Mouse (Mus musculus) intestine, embryonic 15.5 days (tissue): ENCODE data around the gene Cyb5r1. TPM values are rescaled to one million over a fixed set of nuclear protein-coding genes. Genes with fewer than 3 reads are reported as not detected.

Experiments used
- ATAC-seq: fragments of 200-750 bp; cut with Nextera tagmentation; 2 replicates; pipeline ENCODE4 v1.8.0; 2017; ENCODE audit warnings: moderate TSS enrichment, moderate library complexity
- H3K27ac ChIP-seq: fragments of 300-500 bp; sonication (generic); 2 replicates; pipeline ENCODE4 v1.5.1; 2015; ENCODE audit warnings: mild to moderate bottlenecking, inconsistent platforms
- H3K27me3 ChIP-seq: fragments of 300-500 bp; sonication (generic); replicated peaks from 2 replicates; pipeline ENCODE4 v1.6.1; 2015; ENCODE audit warnings: inconsistent platforms
- H3K36me3 ChIP-seq: fragments of 300-500 bp; sonication (generic); 2 replicates; pipeline ENCODE4 v1.6.1; 2015; ENCODE audit warnings: inconsistent platforms
- H3K4me1 ChIP-seq: fragments of 300-500 bp; sonication (generic); replicated peaks from 2 replicates; pipeline ENCODE4 v1.6.1; 2015; ENCODE audit warnings: inconsistent platforms
- H3K4me2 ChIP-seq: fragments of 300-500 bp; sonication (generic); replicated peaks from 2 replicates; pipeline ENCODE4 v1.6.1; 2015; ENCODE audit warnings: mild to moderate bottlenecking, inconsistent platforms
- H3K4me3 ChIP-seq: fragments of 300-500 bp; sonication (generic); replicated peaks from 2 replicates; pipeline ENCODE4 v1.5.1; 2015; ENCODE audit warnings: inconsistent platforms
- H3K9ac ChIP-seq: fragments of 300-500 bp; sonication (generic); 2 replicates; pipeline ENCODE4 v1.6.1; 2015; ENCODE audit warnings: inconsistent platforms
- H3K9me3 ChIP-seq: fragments of 300-500 bp; sonication (generic); 2 replicates; pipeline ENCODE4 v1.6.1; 2016; ENCODE audit warnings: inconsistent platforms
- WGBS: fragments of 180-500 bp; shearing (Covaris S2); methylation state at CpG from one replicate; pipeline ENCODE4 v1.1.7; 2015; 5-methylcytosine and 5-hydroxymethylcytosine counted together
- polyA plus RNA-seq: library from polyadenylated mRNA; unstranded; fragments of >200 nt; fragmentation: Nextera tagmentation; extraction: Ambion mirVana; gene quantifications from 2 replicates; pipeline ENCODE4 v1.2.1, GENCODE M21; 2015

Cyb5r1 gene
- polyA plus RNA-seq, 1 experiment from 2014 or later: 35.8 TPM

GRCm38 (mm10) chr1:134384581-134384980, 20.8 kb upstream of the Cyb5r1 start:
- H3K27me3 ChIP-seq: no peaks in the 10 kb centered on the region
- 89% methylated on average over 4 of the region's 4 CpGs for WGBS
- H3K4me2 ChIP-seq: no peak overlapping the region
- no peak for ATAC-seq
- no peak overlapping the region for H3K4me3 ChIP-seq
- no peaks in the 10 kb centered on the region for H3K9me3 ChIP-seq
- no peaks in the 10 kb centered on the region for H3K4me1 ChIP-seq
- no peaks in the 10 kb centered on the region for H3K36me3 ChIP-seq
- no peak overlapping the region for H3K27ac ChIP-seq
- no peak overlapping the region for H3K9ac ChIP-seq

GRCm38 (mm10) chr1:134385176-134385575, 20.2 kb upstream of the Cyb5r1 start:
- Histone ChIP-seq H3K36me3 (no peaks in the 10 kb centered on the region), H3K4me3 (no peak overlapping the region), H3K4me1 (no peaks in the 10 kb centered on the region), H3K4me2 (no peak overlapping the region), H3K27me3 (no peaks in the 10 kb centered on the region), H3K9me3 (no peaks in the 10 kb centered on the region), H3K27ac (no peak overlapping the region), H3K9ac (no peak overlapping the region)
- ATAC-seq: no peak

- no peaks in the 10 kb centered on the region for H3K4me1 ChIP-seq
- WGBS: 96% methylated on average over 1 of the region's 1 CpGs
- ATAC-seq: no peak
Observed at GRCm38 (mm10) chr1:134385666-134386065, 19.7 kb upstream of the Cyb5r1 start, which contains the start of gene 4933406M09Rik. Gene 4933406M09Rik, plus strand, starts transcription at chr1:134385940.

GRCm38 (mm10) chr1:134393827-134394226, 11.5 kb upstream of the Cyb5r1 start:
- 41% methylated on average over 5 of the region's 5 CpGs for WGBS
- no peak for ATAC-seq
- Histone ChIP-seq H3K9ac (no peak overlapping the region), H3K4me2 (no peak overlapping the region), H3K36me3 (no peaks in the 10 kb centered on the region), H3K27ac (no peak overlapping the region), H3K9me3 (no peaks in the 10 kb centered on the region), H3K4me1 (no peaks in the 10 kb centered on the region), H3K27me3 (no peaks in the 10 kb centered on the region), H3K4me3 (no peak overlapping the region)

More at GRCm38 (mm10) chr1:134385666-134386065, 19.7 kb upstream of the Cyb5r1 start, which contains the start of gene 4933406M09Rik:
- Histone ChIP-seq H3K27ac (no peak within 1 kb of the TSS), H3K27me3 (no peaks in the 10 kb centered on the region), H3K4me2 (no peak within 1 kb of the TSS), H3K9ac (no peak within 1 kb of the TSS), H3K4me3 (no peak within 1 kb of the TSS), H3K9me3 (no peaks in the 10 kb centered on the region), H3K36me3 (no peaks in the 10 kb centered on the region)

GRCm38 (mm10) chr1:134398210-134398609, 7.1 kb upstream of the Cyb5r1 start:
- H3K9ac ChIP-seq: no peak overlapping the region
- no peak for ATAC-seq
- H3K9me3 ChIP-seq: no peaks in the 10 kb centered on the region
- H3K36me3 ChIP-seq: no peaks in the 10 kb centered on the region
- 90% methylated on average over 12 of the region's 12 CpGs for WGBS
- H3K4me3 ChIP-seq: no peak overlapping the region
- no peak overlapping the region for H3K27ac ChIP-seq
- H3K4me2 ChIP-seq: no peak overlapping the region
- no peaks in the 10 kb centered on the region for H3K27me3 ChIP-seq
- H3K4me1 ChIP-seq: no peaks in the 10 kb centered on the region

- 66% methylated on average over 5 of the region's 5 CpGs for WGBS
- Histone ChIP-seq H3K9me3 (no peaks in the 10 kb centered on the region), H3K4me3 (no peak overlapping the region), H3K27me3 (no peaks in the 10 kb centered on the region), H3K27ac (no peak overlapping the region), H3K36me3 (no peaks in the 10 kb centered on the region), H3K4me1 (no peaks in the 10 kb centered on the region), H3K9ac (no peak overlapping the region), H3K4me2 (no peak overlapping the region)
- no peak for ATAC-seq
Observed at GRCm38 (mm10) chr1:134399735-134400134, 5.6 kb upstream of the Cyb5r1 start.

GRCm38 (mm10) chr1:134406414-134406771, 1.0 kb downstream of the Cyb5r1 start:
- Histone ChIP-seq H3K36me3 (peaks cover 19% of the 10 kb centered on the region), H3K4me1 (peaks cover 8% of the 10 kb centered on the region), H3K27me3 (no peaks in the 10 kb centered on the region), H3K4me2 (peak overlapping the region; percentile 83), H3K4me3 (peak overlapping the region; percentile 83), H3K9me3 (no peaks in the 10 kb centered on the region), H3K9ac (peak overlapping the region; percentile 83), H3K27ac (no peak overlapping the region)
- WGBS: 23% methylated on average over 8 of the region's 8 CpGs
- ATAC-seq: peak; percentile 13; the same call in 1 of the 2 replicates

GRCm38 (mm10) chr1:134408080-134408479, 2.7 kb downstream of the Cyb5r1 start:
- Histone ChIP-seq H3K27ac (no peak overlapping the region), H3K27me3 (no peaks in the 10 kb centered on the region), H3K9ac (no peak overlapping the region), H3K4me3 (no peak overlapping the region), H3K9me3 (no peaks in the 10 kb centered on the region), H3K4me2 (no peak overlapping the region), H3K36me3 (peaks cover 19% of the 10 kb centered on the region), H3K4me1 (peaks cover 8% of the 10 kb centered on the region)
- WGBS: 77% methylated on average over 8 of the region's 8 CpGs
- ATAC-seq: no peak

GRCm38 (mm10) chr1:134411706-134412629, 6.6 kb downstream of the Cyb5r1 start:
- Histone ChIP-seq H3K27me3 (no peaks in the 10 kb centered on the region), H3K36me3 (peaks cover 19% of the 10 kb centered on the region), H3K4me2 (no peak overlapping the region), H3K9me3 (no peaks in the 10 kb centered on the region), H3K27ac (no peak overlapping the region), H3K4me1 (peaks cover 17% of the 10 kb centered on the region), H3K9ac (no peak overlapping the region), H3K4me3 (no peak overlapping the region)
- no peak for ATAC-seq
- 93% methylated on average over 9 of the region's 9 CpGs for WGBS

- Histone ChIP-seq H3K9me3 (no peaks in the 10 kb centered on the region), H3K4me1 (peaks cover 28% of the 10 kb centered on the region), H3K4me3 (no peak overlapping the region), H3K27me3 (no peaks in the 10 kb centered on the region), H3K27ac (peak overlapping the region; percentile 95), H3K36me3 (peaks cover 15% of the 10 kb centered on the region), H3K9ac (peak overlapping the region; percentile 52; the same call in 1 of the 2 replicates), H3K4me2 (peak overlapping the region; percentile 72; the same call in 1 of the 2 replicates)
- no peak for ATAC-seq
- WGBS: 42% methylated on average over 2 of the region's 2 CpGs
Observed at GRCm38 (mm10) chr1:134414038-134414437, 8.7 kb downstream of the Cyb5r1 start.

GRCm38 (mm10) chr1:134414501-134415167, 9.3 kb downstream of the Cyb5r1 start:
- Histone ChIP-seq H3K4me1 (peaks cover 34% of the 10 kb centered on the region), H3K27ac (peak overlapping the region; percentile 95), H3K36me3 (peaks cover 9% of the 10 kb centered on the region), H3K27me3 (no peaks in the 10 kb centered on the region), H3K9me3 (no peaks in the 10 kb centered on the region), H3K4me3 (peak overlapping the region; percentile 87), H3K9ac (peak overlapping the region; percentile 52), H3K4me2 (peak overlapping the region; percentile 72)
- WGBS: 10% methylated on average over 11 of the region's 11 CpGs
- peak; percentile 48 for ATAC-seq

- peak; percentile 100 for ATAC-seq
- peak within 1 kb of the TSS; percentile 95 for H3K27ac ChIP-seq
- WGBS: under 1% methylated on average over 71 of the region's 77 CpGs
Observed at GRCm38 (mm10) chr1:134415168-134415831, 9.9 kb downstream of the Cyb5r1 start, which contains the start of gene Adipor1. Gene Adipor1, plus strand, starts transcription at chr1:134415378.

More at GRCm38 (mm10) chr1:134415168-134415831, 9.9 kb downstream of the Cyb5r1 start, which contains the start of gene Adipor1:
- no peaks in the 10 kb centered on the region for H3K9me3 ChIP-seq
- H3K4me1 ChIP-seq: peaks cover 37% of the 10 kb centered on the region
- H3K4me2 ChIP-seq: peak within 1 kb of the TSS; percentile 72
- H3K27me3 ChIP-seq: no peaks in the 10 kb centered on the region
- H3K9ac ChIP-seq: peak within 1 kb of the TSS; percentile 94
- H3K4me3 ChIP-seq: peak within 1 kb of the TSS; percentile 87
- peaks cover 8% of the 10 kb centered on the region for H3K36me3 ChIP-seq
